Mouse (Mus musculus) cerebellum, adult (tissue): ENCODE data around the gene Gm6882.
"Not testable (repeated sequence)": the region's sequence is repeated elsewhere in the genome, so short reads cannot be mapped to it uniquely, and the experiment has no call there.

Source experiments
- ATAC-seq: cut with Nextera tagmentation; 2 replicates; pipeline ENCODE4 v1.9.2; 2017; ENCODE audit warnings: mild to moderate bottlenecking, moderate library complexity, mixed read lengths; ENCODE audit not compliant: insufficient number of reproducible peaks, low FRiP score, low TSS enrichment

Gene Gm6882

DNA sequence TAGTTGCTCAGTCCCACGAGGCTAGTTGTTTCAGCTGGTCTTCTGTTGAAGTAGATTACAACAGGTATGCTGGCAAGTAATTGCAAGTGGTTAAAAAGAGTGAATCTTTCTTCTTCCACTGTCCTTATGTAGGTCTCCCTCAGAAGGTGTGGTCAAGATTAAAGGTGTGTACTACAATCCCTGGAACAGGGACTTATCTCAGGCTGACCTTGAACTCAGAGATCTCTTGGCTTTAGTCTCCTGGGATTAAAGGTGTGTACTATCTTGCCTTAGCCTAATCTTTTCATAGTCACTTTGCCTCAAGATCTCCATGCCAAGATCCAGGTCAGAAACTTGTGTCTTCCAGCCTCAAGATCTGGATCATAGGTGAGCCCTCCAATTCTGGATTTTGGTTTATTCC, at the start of gene Gm6882:
Gene Gm6882, minus strand, starts transcription at position 101 of the 400 bp plus-strand sequence.
- ATAC-seq = not testable (repeated sequence)
